ENCODE assay signal across 8 mouse cellular contexts in genomic region chr2:181658930-181659555, GRCm38 (mm10). TPM values are rescaled to one million over a fixed set of nuclear protein-coding genes. Genes with fewer than 3 reads are reported as not detected.
A peak's percentile ranks its signal among the peaks of the same experiment; 100 is the strongest.
DNase-seq lines count a peak whose midpoint lies in the region; ATAC-seq and TF ChIP-seq lines count a peak whose summit lies in the region.

No protein-coding gene starts in this region.

- peaks cover 19% of the 10 kb centered on the region for H3K36me3 ChIP-seq in thymus, adult 2 months (ENCODE audit: control insufficient read depth, insufficient read depth, low read length)
- H3K36me3 ChIP-seq in embryonic facial prominence, embryonic 10.5 days (replicated peaks): peaks cover 37% of the 10 kb centered on the region
- H3K36me3 ChIP-seq in heart, embryonic 15.5 days: peaks cover 28% of the 10 kb centered on the region
- peaks cover 19% of the 10 kb centered on the region for H3K36me3 ChIP-seq in kidney, embryonic 16.5 days (ENCODE audit: insufficient read depth, low read length)
- peaks cover 23% of the 10 kb centered on the region for H3K36me3 ChIP-seq in neural tube, embryonic 15.5 days

- no peak for TF ChIP-seq POLR2A in thymus, adult 2 months (IDR thresholded peaks at IDR 0.05; ENCODE audit: control insufficient read depth, extremely low read depth, insufficient read depth, low read length, poor library complexity)

- H3K9me3 ChIP-seq in embryonic facial prominence, embryonic 10.5 days: no peaks in the 10 kb centered on the region
- H3K9me3 ChIP-seq in heart, embryonic 15.5 days (replicated peaks): no peaks in the 10 kb centered on the region
- no peaks in the 10 kb centered on the region for H3K9me3 ChIP-seq in kidney, embryonic 16.5 days (ENCODE audit: low read length)
- H3K9me3 ChIP-seq in neural tube, embryonic 15.5 days (replicated peaks): no peaks in the 10 kb centered on the region

- H3K27ac ChIP-seq in thymus, adult 2 months (ENCODE audit: control insufficient read depth, insufficient read depth, low read length): no peak overlapping the region
- no peak overlapping the region for H3K27ac ChIP-seq in embryonic facial prominence, embryonic 10.5 days (replicated peaks)
- H3K27ac ChIP-seq in heart, embryonic 15.5 days: peak overlapping the region; percentile 56
- peak overlapping the region; percentile 5 for H3K27ac ChIP-seq in kidney, embryonic 16.5 days (ENCODE audit: low read length)
- no peak overlapping the region for H3K27ac ChIP-seq in neural tube, embryonic 15.5 days (replicated peaks)

- ATAC-seq in heart, embryonic 15.5 days (replicated peaks; ENCODE audit: insufficient number of reproducible peaks, insufficient read depth, low FRiP score, low read depth): peak; percentile 28; the same call in 1 of the 2 replicates
- peak; percentile 24; the same call in 1 of the 2 replicates for ATAC-seq in kidney, embryonic 16.5 days (ENCODE audit: low FRiP score, low TSS enrichment)
- 0 out of 2 replicates have a peak, but pooled peaks have one; percentile 18 for ATAC-seq in neural tube, embryonic 15.5 days (ENCODE audit: low FRiP score)

- H3K4me2 ChIP-seq in heart, embryonic 15.5 days: peak overlapping the region; percentile 24; the same call in 1 of the 2 replicates
- H3K4me2 ChIP-seq in kidney, embryonic 16.5 days (replicated peaks; ENCODE audit: low read depth, low read length): 0 out of 2 replicates have a peak overlapping the region, but pooled peaks have one; percentile 31
- H3K4me2 ChIP-seq in neural tube, embryonic 15.5 days: no peak overlapping the region

- WGBS in thymus, adult 2 months: 29% methylated on average over 17 of the region's 17 CpGs
- 36% methylated on average over 17 of the region's 17 CpGs for WGBS in embryonic facial prominence, embryonic 10.5 days
- 36% methylated on average over 17 of the region's 17 CpGs for WGBS in heart, embryonic 15.5 days
- WGBS in kidney, embryonic 16.5 days: 43% methylated on average over 17 of the region's 17 CpGs
- WGBS in neural tube, embryonic 15.5 days: 36% methylated on average over 17 of the region's 17 CpGs

- no peak for TF ChIP-seq CTCF in thymus, adult 2 months (IDR thresholded peaks at IDR 0.05; ENCODE audit: borderline replicate concordance, control insufficient read depth, extremely low read depth, insufficient read depth, low read length, poor library complexity)

- H3K27me3 ChIP-seq in thymus, adult 2 months (ENCODE audit: control insufficient read depth, insufficient read depth, low read length): no peaks in the 10 kb centered on the region
- no peaks in the 10 kb centered on the region for H3K27me3 ChIP-seq in embryonic facial prominence, embryonic 10.5 days (replicated peaks; ENCODE audit: low read depth, poor library complexity, severe bottlenecking)
- no peaks in the 10 kb centered on the region for H3K27me3 ChIP-seq in heart, embryonic 15.5 days
- no peaks in the 10 kb centered on the region for H3K27me3 ChIP-seq in kidney, embryonic 16.5 days (ENCODE audit: insufficient read depth, low read length)
- no peaks in the 10 kb centered on the region for H3K27me3 ChIP-seq in neural tube, embryonic 15.5 days (replicated peaks)

- DNase-seq in thymus, adult 2 months: peak; percentile 62
- DNase-seq in thymus, adult 18-20 months: no peak
- DNase-seq in embryonic facial prominence, embryonic 10.5 days (ENCODE audit: low spot score): peak; percentile 51
- DNase-seq in lung, adult 18-20 months: peak; percentile 62 to 66
- no peak for DNase-seq in cerebellum, postnatal 36 days

- H3K4me3 ChIP-seq in thymus, adult 2 months (ENCODE audit: control insufficient read depth, insufficient read depth, low read length): no peak overlapping the region
- H3K4me3 ChIP-seq in embryonic facial prominence, embryonic 10.5 days: no peak overlapping the region
- H3K4me3 ChIP-seq in heart, embryonic 15.5 days: no peak overlapping the region
- no peak overlapping the region for H3K4me3 ChIP-seq in kidney, embryonic 16.5 days (ENCODE audit: low read length)
- no peak overlapping the region for H3K4me3 ChIP-seq in neural tube, embryonic 15.5 days (replicated peaks)

- H3K9ac ChIP-seq in heart, embryonic 15.5 days: no peak overlapping the region
- H3K9ac ChIP-seq in kidney, embryonic 16.5 days (replicated peaks; ENCODE audit: low read length): no peak overlapping the region
- no peak overlapping the region for H3K9ac ChIP-seq in neural tube, embryonic 15.5 days (replicated peaks)

- H3K4me1 ChIP-seq in thymus, adult 2 months (replicated peaks; ENCODE audit: control insufficient read depth, insufficient read depth, low read length): peaks cover 13% of the 10 kb centered on the region
- H3K4me1 ChIP-seq in embryonic facial prominence, embryonic 10.5 days: peaks cover 38% of the 10 kb centered on the region
- peaks cover 7% of the 10 kb centered on the region for H3K4me1 ChIP-seq in heart, embryonic 15.5 days (replicated peaks)
- H3K4me1 ChIP-seq in kidney, embryonic 16.5 days (ENCODE audit: insufficient read depth, low read length): peaks cover 14% of the 10 kb centered on the region; the same call in 1 of the 2 replicates
- H3K4me1 ChIP-seq in neural tube, embryonic 15.5 days: peaks cover 7% of the 10 kb centered on the region; the same call in 1 of the 2 replicates

RNA-seq across cellular contexts. Expression of gene Gm29797, which starts 2.2 kb away (rescaled TPM):
- 0.57 and 1.0 TPM in 2 replicates for polyA plus RNA-seq in thymus, adult 2 months (2012; rRNA removed)
- polyA plus RNA-seq in embryonic facial prominence, embryonic 10.5 days (2016; fragmentation: Nextera tagmentation; extraction: Ambion mirVana): 0.28 TPM in 1 of 2 replicates, not detected in the other
- not detected in 2 replicates for polyA plus RNA-seq in heart, embryonic 15.5 days (2015; fragmentation: Nextera tagmentation; extraction: Ambion mirVana)
- polyA plus RNA-seq in kidney, embryonic 16.5 days (2015; fragmentation: Nextera tagmentation; extraction: Ambion mirVana): 0.21 and 0.49 TPM in 2 replicates
- polyA plus RNA-seq in neural tube, embryonic 15.5 days (2015; fragmentation: Nextera tagmentation; extraction: Ambion mirVana): 0.20 and 1.3 TPM in 2 replicates

RNA-seq across cellular contexts. Expression of gene Sox18, which starts 12.4 kb away (rescaled TPM):
- 21.7 and 21.8 TPM in 2 replicates for polyA plus RNA-seq in thymus, adult 2 months (2012; rRNA removed)
- polyA plus RNA-seq in embryonic facial prominence, embryonic 10.5 days (2016; fragmentation: Nextera tagmentation; extraction: Ambion mirVana): 21.8 and 25.2 TPM in 2 replicates
- 41.9 and 47.2 TPM in 2 replicates for polyA plus RNA-seq in heart, embryonic 15.5 days (2015; fragmentation: Nextera tagmentation; extraction: Ambion mirVana)
- 61.6 and 65.2 TPM in 2 replicates for polyA plus RNA-seq in kidney, embryonic 16.5 days (2015; fragmentation: Nextera tagmentation; extraction: Ambion mirVana)
- 21.0 and 21.6 TPM in 2 replicates for polyA plus RNA-seq in neural tube, embryonic 15.5 days (2015; fragmentation: Nextera tagmentation; extraction: Ambion mirVana)

RNA-seq across cellular contexts. Expression of gene Tcea2, which starts 21.1 kb away (rescaled TPM):
- 9.0 and 13.8 TPM in 2 replicates for polyA plus RNA-seq in thymus, adult 2 months (2012; rRNA removed)
- 18.3 and 18.8 TPM in 2 replicates for polyA plus RNA-seq in embryonic facial prominence, embryonic 10.5 days (2016; fragmentation: Nextera tagmentation; extraction: Ambion mirVana)
- polyA plus RNA-seq in heart, embryonic 15.5 days (2015; fragmentation: Nextera tagmentation; extraction: Ambion mirVana): 13.5 and 19.2 TPM in 2 replicates
- 29.3 and 29.9 TPM in 2 replicates for polyA plus RNA-seq in kidney, embryonic 16.5 days (2015; fragmentation: Nextera tagmentation; extraction: Ambion mirVana)
- 43.2 and 44.9 TPM in 2 replicates for polyA plus RNA-seq in neural tube, embryonic 15.5 days (2015; fragmentation: Nextera tagmentation; extraction: Ambion mirVana)

RNA-seq across cellular contexts. Expression of gene Rgs19, which starts 34.7 kb away (rescaled TPM):
- 255 and 260 TPM in 2 replicates for polyA plus RNA-seq in thymus, adult 2 months (2012; rRNA removed)
- 85.2 and 89.9 TPM in 2 replicates for polyA plus RNA-seq in embryonic facial prominence, embryonic 10.5 days (2016; fragmentation: Nextera tagmentation; extraction: Ambion mirVana)
- polyA plus RNA-seq in heart, embryonic 15.5 days (2015; fragmentation: Nextera tagmentation; extraction: Ambion mirVana): 30.9 and 45.3 TPM in 2 replicates
- 67.7 and 72.1 TPM in 2 replicates for polyA plus RNA-seq in kidney, embryonic 16.5 days (2015; fragmentation: Nextera tagmentation; extraction: Ambion mirVana)
- polyA plus RNA-seq in neural tube, embryonic 15.5 days (2015; fragmentation: Nextera tagmentation; extraction: Ambion mirVana): 66.4 and 68.1 TPM in 2 replicates

RNA-seq across cellular contexts. Expression of gene Lkaaear1, which starts 39.2 kb away (rescaled TPM):
- polyA plus RNA-seq in thymus, adult 2 months (2012; rRNA removed): not detected in 2 replicates
- polyA plus RNA-seq in embryonic facial prominence, embryonic 10.5 days (2016; fragmentation: Nextera tagmentation; extraction: Ambion mirVana): not detected in 2 replicates
- polyA plus RNA-seq in heart, embryonic 15.5 days (2015; fragmentation: Nextera tagmentation; extraction: Ambion mirVana): not detected in 2 replicates
- polyA plus RNA-seq in kidney, embryonic 16.5 days (2015; fragmentation: Nextera tagmentation; extraction: Ambion mirVana): not detected in 2 replicates
- polyA plus RNA-seq in neural tube, embryonic 15.5 days (2015; fragmentation: Nextera tagmentation; extraction: Ambion mirVana): not detected in 2 replicates

Comparison
In these comparisons a context has a peak if more than half of its experiments do, and no peak if none do; other contexts are left out.
1. DNase-seq: peak in thymus, adult 2 months (single experiment), embryonic facial prominence, embryonic 10.5 days (single experiment) and lung, adult 18-20 months (2 of 2); none in thymus, adult 18-20 months (0 of 2) and cerebellum, postnatal 36 days (0 of 2).
2. H3K27ac ChIP-seq: peak in heart, embryonic 15.5 days (single experiment) and kidney, embryonic 16.5 days (single experiment); none in thymus, adult 2 months (single experiment), embryonic facial prominence, embryonic 10.5 days (single experiment) and neural tube, embryonic 15.5 days (single experiment).
3. Peak in every context shown above with its lines, with median percentiles within 50 percentile points of each other: ATAC-seq.